Comparison of ENCODE assay signal across 9 mouse cellular contexts in genomic region chr11:50559108-50559507, GRCm38 (mm10). TPM values are rescaled to one million over a fixed set of nuclear protein-coding genes. Genes with fewer than 3 reads are reported as not detected.
DNase-seq lines count a peak whose midpoint lies in the region; ATAC-seq and TF ChIP-seq lines count a peak whose summit lies in the region.
"Had no signal": no experiment of that assay in that cellular context is flagged by ENCODE, and none has a peak within 500 bp of the region (broad histone marks: within the 10 kb centered on the region; RNA-seq: fewer than 3 reads in every experiment).

No protein-coding gene starts in this region.

- H3K27ac ChIP-seq in hindbrain, postnatal 0 days = no peak overlapping the region
- no peak overlapping the region for H3K27ac ChIP-seq in hindbrain, embryonic 16.5 days (ENCODE audit: low read depth, low read length)
- no peak overlapping the region for H3K27ac ChIP-seq in ES-Bruce4 (ENCODE audit: insufficient read depth, low read length)
- H3K27ac ChIP-seq: midbrain, embryonic 12.5 days had no signal

- TF ChIP-seq CTCF in hindbrain, postnatal 0 days (IDR thresholded peaks at IDR 0.05; ENCODE audit: low read depth) = peak; percentile 73
- peak; percentile 32 for TF ChIP-seq CTCF in ES-Bruce4 (IDR thresholded peaks at IDR 0.05; ENCODE audit: low read depth, low read length)
- TF ChIP-seq CTCF in lung, adult 2 months (IDR thresholded peaks at IDR 0.05; ENCODE audit: insufficient read depth, low read length) = peak; percentile 50

- intact Hi-C loops in left cerebral cortex, postnatal 4 days (cut with DNase I) = no loop called here

- H3K9ac ChIP-seq in hindbrain, postnatal 0 days (replicated peaks; ENCODE audit: low read length) = no peak overlapping the region
- H3K9ac ChIP-seq in hindbrain, embryonic 16.5 days (ENCODE audit: low read depth, low read length) = no peak overlapping the region
- H3K9ac ChIP-seq in ES-Bruce4 (ENCODE audit: low read depth, poor library complexity, severe bottlenecking) = no peak overlapping the region
- H3K9ac ChIP-seq: midbrain, embryonic 12.5 days had no signal

- H3K9me3 ChIP-seq in hindbrain, postnatal 0 days (ENCODE audit: low read length) = no peaks in the 10 kb centered on the region; the same call in 1 of the 2 replicates
- H3K9me3 ChIP-seq in hindbrain, embryonic 16.5 days (ENCODE audit: control insufficient read depth, low read length) = peaks cover 13% of the 10 kb centered on the region
- no peaks in the 10 kb centered on the region; the same call in 1 of the 2 replicates for H3K9me3 ChIP-seq in ES-Bruce4 (replicated peaks; ENCODE audit: control insufficient read depth, insufficient read depth, low read length, poor library complexity, severe bottlenecking)

- ATAC-seq in hindbrain, postnatal 0 days = no peak
- no peak for ATAC-seq in hindbrain, embryonic 16.5 days
- ATAC-seq in common myeloid progenitor, adult 5-6 weeks (replicated peaks; ENCODE audit: low read depth, poor library complexity, severe bottlenecking) = peak; percentile 97

- H3K4me1 ChIP-seq in hindbrain, postnatal 0 days (ENCODE audit: insufficient read depth, low read length) = no peaks in the 10 kb centered on the region
- H3K4me1 ChIP-seq in hindbrain, embryonic 16.5 days (ENCODE audit: control insufficient read depth, insufficient read depth, low read depth, low read length) = no peaks in the 10 kb centered on the region
- H3K4me1 ChIP-seq in ES-Bruce4 (ENCODE audit: control insufficient read depth, insufficient read depth, low read length) = no peaks in the 10 kb centered on the region
- H3K4me1 ChIP-seq in lung, adult 2 months (ENCODE audit: control insufficient read depth, insufficient read depth, low read length) = no peaks in the 10 kb centered on the region
- H3K4me1 ChIP-seq: midbrain, embryonic 12.5 days had no signal

- no peaks in the 10 kb centered on the region for H3K27me3 ChIP-seq in hindbrain, postnatal 0 days (ENCODE audit: insufficient read depth, low read length)
- H3K27me3 ChIP-seq in hindbrain, embryonic 16.5 days (replicated peaks; ENCODE audit: control insufficient read depth, insufficient read depth, low read length) = no peaks in the 10 kb centered on the region
- H3K27me3 ChIP-seq in ES-Bruce4 (ENCODE audit: control insufficient read depth, insufficient read depth, low read length, poor library complexity, severe bottlenecking) = no peaks in the 10 kb centered on the region
- H3K27me3 ChIP-seq: midbrain, embryonic 12.5 days had no signal

- H3K4me2 ChIP-seq in hindbrain, postnatal 0 days (ENCODE audit: low read depth, low read length) = no peak overlapping the region
- H3K4me2 ChIP-seq in hindbrain, embryonic 16.5 days (ENCODE audit: low read length) = no peak overlapping the region
- H3K4me2 ChIP-seq: midbrain, embryonic 12.5 days had no signal

- no peak overlapping the region for H3K4me3 ChIP-seq in hindbrain, postnatal 0 days (ENCODE audit: low read length)
- H3K4me3 ChIP-seq in hindbrain, embryonic 16.5 days (ENCODE audit: low read length) = no peak overlapping the region
- no peak overlapping the region for H3K4me3 ChIP-seq in ES-Bruce4 (ENCODE audit: low read depth, low read length)
- no peak overlapping the region for H3K4me3 ChIP-seq in lung, adult 2 months (replicated peaks; ENCODE audit: extremely low read depth, low read depth, low read length)
- H3K4me3 ChIP-seq: midbrain, embryonic 12.5 days had no signal

- 38% methylated on average over 4 of the region's 4 CpGs for WGBS in hindbrain, postnatal 0 days
- 38% methylated on average over 4 of the region's 4 CpGs for WGBS in hindbrain, embryonic 16.5 days
- 33% methylated on average over 4 of the region's 4 CpGs for WGBS in lung, adult 2 months

- TF ChIP-seq POLR2A in ES-Bruce4 (IDR thresholded peaks at IDR 0.05; ENCODE audit: insufficient read depth, low read length) = no peak
- TF ChIP-seq POLR2A in lung, adult 2 months (IDR thresholded peaks at IDR 0.05; ENCODE audit: borderline replicate concordance, extremely low read depth, low read depth, low read length) = no peak

- DNase-seq in hindbrain, postnatal 0 days (ENCODE audit: low spot score) = peak; percentile 60
- no peak for DNase-seq in lung, adult 2 months
- no peak for DNase-seq in layer of hippocampus, adult 9-10 months (ENCODE audit: low spot score)
- no peak for DNase-seq in left cerebral cortex, postnatal 4 days
- no peak for DNase-seq in ovary, postnatal 10 days (ENCODE audit: low spot score)

- no peak for TF ChIP-seq EP300 in ES-Bruce4 (IDR thresholded peaks at IDR 0.05; ENCODE audit: insufficient read depth, low read depth, low read length)

- no peaks in the 10 kb centered on the region for H3K36me3 ChIP-seq in hindbrain, postnatal 0 days (ENCODE audit: insufficient read depth, low read length)
- H3K36me3 ChIP-seq in hindbrain, embryonic 16.5 days (ENCODE audit: control insufficient read depth, insufficient read depth, low read length) = no peaks in the 10 kb centered on the region
- H3K36me3 ChIP-seq in ES-Bruce4 (ENCODE audit: control insufficient read depth, insufficient read depth, low read length, poor library complexity, severe bottlenecking) = no peaks in the 10 kb centered on the region
- H3K36me3 ChIP-seq: midbrain, embryonic 12.5 days had no signal

RNA-seq across cellular contexts. Expression of gene Adamts2, which starts 42.8 kb away (rescaled TPM):
- 15.1 and 17.1 TPM in 2 replicates for total RNA-seq in hindbrain, postnatal 0 days (2014; rRNA removed)
- polyA plus RNA-seq in hindbrain, postnatal 0 days (2015; fragmentation: Nextera tagmentation; extraction: Ambion mirVana) = 4.8 and 5.8 TPM in 2 replicates
- 4.7 and 5.3 TPM in 2 replicates for polyA plus RNA-seq in hindbrain, embryonic 16.5 days (2015; fragmentation: Nextera tagmentation; extraction: Ambion mirVana)
- polyA plus RNA-seq in ES-Bruce4 (2011; ENCODE audit: insufficient read depth, insufficient read length, low read depth, missing spikeins) = 0.64 and 0.73 TPM in 2 replicates
- not detected in 2 replicates for total RNA-seq in common myeloid progenitor, adult 5-6 weeks (2017)
- 27.4 and 32.8 TPM in 2 replicates for polyA plus RNA-seq in lung, adult 2 months (2012; rRNA removed)
- 10 to 100 TPM in 1 of 2 experiments, 1 to 10 TPM in 1; 9.6 to 10.2 TPM for total RNA-seq in left cerebral cortex, postnatal 4 days (2021)
